Mouse (Mus musculus) midbrain, embryonic 10.5 days (tissue): ENCODE measurements around the gene Odf2l. TPM values are rescaled to one million over a fixed set of nuclear protein-coding genes. Genes with fewer than 3 reads are reported as not detected.
A peak's percentile ranks its signal among the peaks of the same experiment; 100 is the strongest.

Experiments used
- DNase-seq: peaks from one replicate; pipeline ENCODE4 v3.0.0-alpha.2; 2017; ENCODE audit warnings: low spot score
- H3K27ac ChIP-seq: fragments of 300-500 bp; sonication (generic); replicated peaks from 2 replicates; pipeline ENCODE4 v1.5.1; 2016; ENCODE audit warnings: mild to moderate bottlenecking
- H3K27me3 ChIP-seq: fragments of 300-500 bp; sonication (generic); 2 replicates; pipeline ENCODE4 v1.6.1; 2016; ENCODE audit warnings: low read depth, mild to moderate bottlenecking; ENCODE audit not compliant: poor library complexity, severe bottlenecking
- H3K36me3 ChIP-seq: fragments of 300-500 bp; sonication (generic); 2 replicates; pipeline ENCODE4 v1.6.1; 2016; ENCODE audit warnings: mild to moderate bottlenecking, moderate library complexity
- H3K4me1 ChIP-seq: fragments of 300-500 bp; sonication (generic); 2 replicates; pipeline ENCODE4 v1.6.1; 2016
- H3K4me3 ChIP-seq: fragments of 300-500 bp; sonication (generic); 2 replicates; pipeline ENCODE4 v1.5.1; 2016; ENCODE audit warnings: mild to moderate bottlenecking, moderate library complexity
- H3K9me3 ChIP-seq: fragments of 300-500 bp; sonication (generic); replicated peaks from 2 replicates; pipeline ENCODE4 v1.6.1; 2016; ENCODE audit warnings: mild to moderate bottlenecking
- WGBS: fragments of 180-500 bp; shearing (Covaris S2); methylation state at CpG from one replicate; pipeline ENCODE4 v1.1.7; 2016; 5-methylcytosine and 5-hydroxymethylcytosine counted together
- polyA plus RNA-seq: library from polyadenylated mRNA; unstranded; fragments of >200 nt; fragmentation: Nextera tagmentation; extraction: Ambion mirVana; gene quantifications from 2 replicates; pipeline ENCODE4 v1.2.1, GENCODE M21; 2016

Gene Odf2l
- polyA plus RNA-seq, 1 experiment from 2014 or later, result 21.6 TPM

GRCm38 (mm10) chr3:145147483-145147882 lies 29.1 kb downstream of the Odf2l start:
- Histone ChIP-seq H3K27ac (no peak overlapping the region), H3K36me3 (peaks cover 49% of the 10 kb centered on the region), H3K27me3 (no peaks in the 10 kb centered on the region), H3K4me1 (no peaks in the 10 kb centered on the region), H3K4me3 (no peak overlapping the region), H3K9me3 (no peaks in the 10 kb centered on the region)
- WGBS, result 85% methylated on average over 2 of the region's 2 CpGs
- DNase-seq, result no peak

GRCm38 (mm10) chr3:145147952-145148351 lies 29.6 kb downstream of the Odf2l start:
- no peak for DNase-seq
- H3K27ac ChIP-seq, result no peak overlapping the region
- H3K9me3 ChIP-seq, result no peaks in the 10 kb centered on the region
- H3K27me3 ChIP-seq, result no peaks in the 10 kb centered on the region
- H3K4me1 ChIP-seq, result no peaks in the 10 kb centered on the region
- H3K36me3 ChIP-seq, result peaks cover 49% of the 10 kb centered on the region
- no peak overlapping the region for H3K4me3 ChIP-seq

DNA sequence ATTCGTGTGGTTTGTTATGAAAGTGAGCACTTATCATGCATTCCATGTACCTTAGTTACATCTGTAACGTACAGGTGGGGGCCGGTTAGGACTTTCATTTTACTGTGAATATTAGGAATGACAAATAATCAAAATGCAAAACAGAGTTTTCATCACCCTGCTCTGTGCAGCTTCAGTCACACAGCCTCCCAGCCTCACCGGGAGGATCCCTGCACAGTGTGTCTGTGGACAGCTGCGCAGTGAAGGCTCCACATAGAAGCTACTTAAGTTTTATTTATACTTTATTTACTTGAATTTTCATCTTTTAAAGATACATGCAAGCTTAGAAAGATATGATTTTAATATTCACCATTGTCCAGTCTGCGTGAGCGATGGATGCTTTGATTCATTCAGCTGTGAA lies 32.7 kb downstream of the Odf2l start:
- no peak for DNase-seq
- no peaks in the 10 kb centered on the region for H3K9me3 ChIP-seq
- H3K36me3 ChIP-seq, result peaks cover 60% of the 10 kb centered on the region
- H3K4me3 ChIP-seq, result no peak overlapping the region
- no peak overlapping the region for H3K27ac ChIP-seq
- H3K4me1 ChIP-seq, result no peaks in the 10 kb centered on the region
- H3K27me3 ChIP-seq, result no peaks in the 10 kb centered on the region
- 95% methylated on average over 7 of the region's 7 CpGs for WGBS

DNA sequence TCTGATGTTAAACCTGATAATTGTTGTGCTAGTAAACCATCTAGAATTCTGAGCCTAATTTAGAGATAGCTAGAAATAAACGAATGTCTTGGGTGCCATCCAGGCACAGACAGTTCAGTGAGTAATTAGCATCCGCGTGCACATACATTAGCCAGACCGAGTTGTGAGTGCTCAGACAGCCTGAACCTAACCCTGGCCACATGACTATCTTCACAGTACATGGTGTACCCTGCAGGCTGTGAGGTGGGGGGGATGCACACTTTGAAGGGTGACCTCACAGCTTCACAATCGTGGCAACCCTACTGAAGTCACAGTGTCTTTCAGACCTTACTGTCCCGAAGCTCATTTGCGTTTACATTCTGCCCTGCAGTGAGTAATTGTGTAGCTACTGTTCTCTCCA lies 33.5 kb downstream of the Odf2l start:
- Histone ChIP-seq H3K27ac (no peak overlapping the region), H3K27me3 (no peaks in the 10 kb centered on the region), H3K4me1 (no peaks in the 10 kb centered on the region), H3K36me3 (peaks cover 51% of the 10 kb centered on the region), H3K9me3 (no peaks in the 10 kb centered on the region), H3K4me3 (no peak overlapping the region)
- no peak for DNase-seq
- WGBS, result 89% methylated on average over 7 of the region's 7 CpGs

GRCm38 (mm10) chr3:145156883-145157282 lies 38.5 kb downstream of the Odf2l start:
- 90% methylated on average over 6 of the region's 6 CpGs for WGBS
- no peak for DNase-seq
- no peaks in the 10 kb centered on the region for H3K4me1 ChIP-seq
- no peak overlapping the region for H3K27ac ChIP-seq
- H3K4me3 ChIP-seq, result no peak overlapping the region
- H3K9me3 ChIP-seq, result 0 out of 2 replicates have a peak, but pooled peaks cover 2% of the 10 kb centered on the region
- H3K27me3 ChIP-seq, result no peaks in the 10 kb centered on the region
- H3K36me3 ChIP-seq, result peaks cover 28% of the 10 kb centered on the region

GRCm38 (mm10) chr3:145158441-145158840 lies 40.1 kb downstream of the Odf2l start:
- H3K9me3 ChIP-seq, result 0 out of 2 replicates have a peak, but pooled peaks cover 2% of the 10 kb centered on the region
- H3K27me3 ChIP-seq, result no peaks in the 10 kb centered on the region
- H3K4me1 ChIP-seq, result no peaks in the 10 kb centered on the region
- 91% methylated on average over 3 of the region's 3 CpGs for WGBS
- peaks cover 23% of the 10 kb centered on the region for H3K36me3 ChIP-seq
- no peak overlapping the region for H3K4me3 ChIP-seq
- DNase-seq, result no peak
- H3K27ac ChIP-seq, result no peak overlapping the region

DNA sequence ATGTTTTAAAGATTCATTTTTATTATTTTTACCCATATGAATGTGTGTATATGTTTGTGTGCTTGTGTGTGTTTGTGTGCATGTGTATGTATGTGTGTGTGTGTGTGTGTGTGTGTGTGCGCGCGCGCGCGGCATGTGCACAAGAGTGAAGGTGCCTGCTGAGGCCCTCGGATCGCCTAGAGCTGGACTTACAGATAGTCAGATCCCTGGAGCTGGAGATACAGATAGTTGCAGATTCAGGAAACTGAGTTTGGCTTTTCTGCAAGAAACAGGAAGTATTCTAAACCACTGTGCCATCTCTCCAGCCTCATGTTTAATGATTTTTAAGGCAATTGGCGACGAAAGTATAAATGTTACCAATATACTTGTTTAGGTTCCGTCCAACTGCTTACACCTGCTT lies 48.4 kb downstream of the Odf2l start:
- Histone ChIP-seq H3K27ac (no peak overlapping the region), H3K27me3 (no peaks in the 10 kb centered on the region), H3K36me3 (no peaks in the 10 kb centered on the region), H3K9me3 (no peaks in the 10 kb centered on the region), H3K4me3 (no peak overlapping the region), H3K4me1 (no peaks in the 10 kb centered on the region)
- peak; percentile 6 for DNase-seq
- 97% methylated on average over 11 of the region's 11 CpGs for WGBS

DNA sequence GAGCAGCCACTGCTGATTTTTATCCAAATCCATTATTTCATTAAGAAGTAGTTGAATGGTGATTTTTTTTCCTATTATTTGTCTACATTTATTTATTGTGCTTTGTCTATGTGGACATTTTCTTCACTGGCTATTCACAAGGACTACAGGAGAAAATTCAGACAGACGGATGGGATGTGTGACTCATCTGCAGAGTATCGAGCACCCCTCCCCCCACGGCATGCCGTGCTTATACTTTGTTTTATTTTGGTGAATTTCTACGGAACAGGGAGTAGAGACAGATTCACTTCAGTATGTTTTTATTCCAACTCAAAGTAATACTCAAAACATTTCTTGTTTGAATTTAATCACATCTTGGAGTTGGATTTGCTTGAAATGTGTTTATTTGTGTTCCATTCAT lies 49.4 kb downstream of the Odf2l start:
- H3K27ac ChIP-seq, result no peak overlapping the region
- peak; percentile 3 for DNase-seq
- no peaks in the 10 kb centered on the region for H3K9me3 ChIP-seq
- H3K27me3 ChIP-seq, result no peaks in the 10 kb centered on the region
- whole genome bisulfite sequencing, result 92% methylated on average over 5 of the region's 5 CpGs
- H3K4me1 ChIP-seq, result no peaks in the 10 kb centered on the region
- H3K4me3 ChIP-seq, result no peak overlapping the region
- no peaks in the 10 kb centered on the region for H3K36me3 ChIP-seq

GRCm38 (mm10) chr3:145168844-145169696 lies 50.7 kb downstream of the Odf2l start:
- 84% methylated on average over 13 of the region's 13 CpGs for WGBS
- Histone ChIP-seq H3K27me3 (no peaks in the 10 kb centered on the region), H3K27ac (no peak overlapping the region), H3K4me3 (no peak overlapping the region), H3K9me3 (no peaks in the 10 kb centered on the region), H3K4me1 (no peaks in the 10 kb centered on the region), H3K36me3 (no peaks in the 10 kb centered on the region)
- DNase-seq, result peak; percentile 2

GRCm38 (mm10) chr3:145170028-145170427 lies 51.6 kb downstream of the Odf2l start:
- Histone ChIP-seq H3K36me3 (no peaks in the 10 kb centered on the region), H3K4me1 (no peaks in the 10 kb centered on the region), H3K27me3 (no peaks in the 10 kb centered on the region), H3K27ac (no peak overlapping the region), H3K9me3 (no peaks in the 10 kb centered on the region), H3K4me3 (no peak overlapping the region)
- 91% methylated on average over 4 of the region's 4 CpGs for WGBS
- DNase-seq, result no peak

GRCm38 (mm10) chr3:145170604-145171389 lies 52.4 kb downstream of the Odf2l start:
- no peak overlapping the region for H3K4me3 ChIP-seq
- H3K9me3 ChIP-seq, result no peaks in the 10 kb centered on the region
- 88% methylated on average over 6 of the region's 6 CpGs for WGBS
- no peak for DNase-seq
- H3K4me1 ChIP-seq, result no peaks in the 10 kb centered on the region
- H3K27me3 ChIP-seq, result no peaks in the 10 kb centered on the region
- H3K36me3 ChIP-seq, result no peaks in the 10 kb centered on the region
- no peak overlapping the region for H3K27ac ChIP-seq

GRCm38 (mm10) chr3:145171390-145172060 lies 53.1 kb downstream of the Odf2l start:
- Histone ChIP-seq H3K27ac (no peak overlapping the region), H3K9me3 (no peaks in the 10 kb centered on the region), H3K36me3 (no peaks in the 10 kb centered on the region), H3K4me3 (no peak overlapping the region), H3K4me1 (no peaks in the 10 kb centered on the region), H3K27me3 (no peaks in the 10 kb centered on the region)
- WGBS, result 89% methylated on average over 4 of the region's 4 CpGs
- DNase-seq, result no peak

DNA sequence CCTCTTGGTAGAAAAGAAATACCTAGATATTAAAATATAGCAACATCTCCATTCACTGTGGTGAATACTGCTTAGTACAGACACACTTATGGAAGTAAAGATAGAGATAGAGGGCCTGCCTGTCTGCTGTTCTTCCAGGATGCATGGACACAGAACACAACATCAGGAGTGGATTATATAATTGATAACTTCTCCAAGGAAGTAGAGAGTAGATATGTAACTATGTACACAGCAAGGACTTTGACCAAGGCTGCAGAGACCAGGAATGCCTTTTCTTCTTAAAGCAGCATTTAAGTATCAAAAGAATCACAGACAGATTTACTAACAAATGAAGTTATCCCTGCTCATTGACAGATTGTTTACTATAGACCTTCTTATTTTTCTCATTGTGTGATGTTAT lies 66.3 kb downstream of the Odf2l start:
- H3K36me3 ChIP-seq, result no peaks in the 10 kb centered on the region
- no peaks in the 10 kb centered on the region for H3K27me3 ChIP-seq
- no peaks in the 10 kb centered on the region for H3K4me1 ChIP-seq
- H3K9me3 ChIP-seq, result no peaks in the 10 kb centered on the region
- H3K27ac ChIP-seq, result no peak overlapping the region
- H3K4me3 ChIP-seq, result no peak overlapping the region
- no peak for DNase-seq
